Mouse (Mus musculus) right cerebral cortex, adult 18-20 months (tissue): ENCODE results near the gene Tmem179b.
"Not testable (repeated sequence)": the region's sequence is repeated elsewhere in the genome, so short reads cannot be mapped to it uniquely, and the experiment has no call there.

Experiments used
- DNase-seq: peaks from one replicate; pipeline ENCODE4 v3.0.0; 2022; ENCODE audit warnings: mixed read lengths

Gene Tmem179b

GRCm38 (mm10) chr19:8728335-8729099, 45.8 kb downstream of the Tmem179b start:
- DNase-seq = not testable (repeated sequence)

- DNase-seq = no peak
Measured at GRCm38 (mm10) chr19:8727495-8728114, 46.7 kb downstream of the Tmem179b start.

- DNase-seq = no peak
Measured at GRCm38 (mm10) chr19:8726609-8727390, 47.5 kb downstream of the Tmem179b start.

- DNase-seq = no peak
Measured at GRCm38 (mm10) chr19:8725081-8725613, 49.1 kb downstream of the Tmem179b start.

DNA sequence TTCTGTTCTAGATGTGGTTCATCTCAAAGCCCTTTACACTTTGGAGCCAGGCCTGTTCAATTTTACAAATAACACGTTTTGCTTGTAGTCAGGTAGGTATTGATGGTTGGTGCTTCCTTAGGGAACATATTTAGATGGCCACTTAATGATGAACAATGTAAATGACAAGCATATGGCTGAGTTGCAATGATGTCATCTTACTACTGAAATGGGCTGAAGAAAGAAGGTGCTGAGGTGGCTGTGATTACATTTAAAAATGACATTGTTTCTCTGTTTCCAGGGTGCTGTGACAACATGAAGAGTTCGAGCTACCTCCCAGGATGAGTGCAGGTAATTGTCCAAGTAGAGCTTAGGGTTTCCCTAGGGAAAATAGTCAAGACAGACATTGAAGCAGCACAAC, 49.9 kb downstream of the Tmem179b start:
- no peak for DNase-seq

DNA sequence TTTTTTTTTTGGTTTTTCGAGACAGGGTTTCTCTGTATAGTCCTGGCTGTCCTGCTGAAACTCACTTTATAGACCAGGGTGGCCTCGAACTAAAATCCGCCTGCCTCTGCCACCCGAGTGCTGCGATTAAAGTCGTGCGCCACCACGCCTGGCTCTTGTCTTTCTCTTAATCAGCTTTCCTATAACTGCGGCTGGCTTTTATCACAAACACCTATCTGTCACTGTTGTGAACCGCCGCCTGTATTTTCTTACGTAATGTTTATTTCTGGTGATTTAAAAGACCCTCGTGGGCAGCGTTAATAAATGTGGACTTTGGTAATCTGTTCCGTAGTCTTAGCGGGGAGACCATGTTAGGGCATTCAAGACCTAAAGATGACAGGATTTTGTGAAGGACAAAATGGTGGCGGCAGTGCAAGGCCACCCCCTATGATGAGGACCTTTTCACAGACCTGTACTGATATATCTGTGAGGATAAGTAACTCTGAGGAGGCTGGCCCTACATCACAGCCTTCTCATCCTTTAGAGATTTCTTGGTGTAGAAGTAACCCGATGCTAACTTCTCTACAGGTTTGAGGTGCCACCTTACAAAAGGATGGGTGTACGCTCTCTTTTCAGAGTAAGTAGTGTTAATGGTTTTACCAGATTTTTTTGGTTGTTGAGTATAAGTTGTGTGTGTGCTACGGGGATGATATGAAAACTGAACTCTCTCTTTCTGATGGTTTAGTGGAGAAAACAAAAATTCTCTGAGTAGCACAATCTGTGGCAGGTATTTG, 50.5 kb downstream of the Tmem179b start:
- no peak for DNase-seq

GRCm38 (mm10) chr19:8722907-8723573, 51.2 kb downstream of the Tmem179b start, which contains the start of gene Slc3a2:
Gene Slc3a2 (minus strand): TSS chr19:8723369.
- DNase-seq = peak; percentile 98

DNA sequence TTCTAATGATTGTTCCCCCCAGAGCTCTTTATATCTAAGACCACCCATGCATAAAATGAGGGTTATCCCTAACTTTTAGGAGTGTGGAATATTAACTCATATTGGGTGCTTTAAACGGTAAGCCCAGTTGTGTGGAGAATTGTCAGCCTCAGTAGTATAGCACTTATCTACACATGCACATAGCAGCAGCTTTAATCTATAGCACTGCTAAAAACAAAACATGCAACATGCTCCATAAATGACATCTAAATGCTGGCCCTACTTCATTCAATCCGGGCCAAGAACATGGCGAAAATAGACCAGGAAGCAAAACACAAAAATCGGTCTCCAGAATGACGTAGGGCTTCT, 51.7 kb downstream of the Tmem179b start:
- no peak for DNase-seq
